Mouse (Mus musculus) cerebellum, adult 2 months (tissue): ENCODE results near the gene Cfh. TPM values are rescaled to one million over a fixed set of nuclear protein-coding genes. Genes with fewer than 3 reads are reported as not detected.
"Not testable (repeated sequence)": the region's sequence is repeated elsewhere in the genome, so short reads cannot be mapped to it uniquely, and the experiment has no call there.

Source experiments
- DNase-seq, 2 experiments: peaks; one replicate each; pipeline ENCODE4 v3.0.0; 2021
- H3K27ac ChIP-seq: fragments of 200-500 bp; 2 replicates; pipeline ENCODE4 v1.5.1; 2012; ENCODE audit warnings: low read length, control low read depth, inconsistent platforms; ENCODE audit not compliant: insufficient read depth
- H3K27me3 ChIP-seq: fragments of 200-500 bp; 2 replicates; pipeline ENCODE4 v1.6.1; 2012; ENCODE audit warnings: inconsistent platforms, mild to moderate bottlenecking, low read length, moderate library complexity; ENCODE audit not compliant: control insufficient read depth, insufficient read depth
- H3K4me1 ChIP-seq: fragments of 200-500 bp; 2 replicates; pipeline ENCODE4 v1.6.1; 2011; ENCODE audit warnings: low read length; ENCODE audit not compliant: control insufficient read depth, insufficient read depth
- H3K4me3 ChIP-seq: fragments of 200-500 bp; replicated peaks from 2 replicates; pipeline ENCODE3; 2011; ENCODE audit warnings: mild to moderate bottlenecking, low read depth, low read length, control low read depth; ENCODE audit not compliant: insufficient read depth
- CTCF ChIP-seq: fragments of 200-500 bp; IDR thresholded peaks from 2 replicates; pipeline ENCODE4 v1.5.1; 2011; ENCODE audit warnings: low read depth, mild to moderate bottlenecking, control low read depth, low read length, moderate library complexity, borderline replicate concordance; ENCODE audit not compliant: insufficient read depth
- POLR2A ChIP-seq: fragments of 200-500 bp; IDR thresholded peaks from 2 replicates; pipeline ENCODE4 v1.6.1; 2011; ENCODE audit warnings: low read length, control low read depth, borderline replicate concordance; ENCODE audit not compliant: insufficient read depth
- WGBS: fragments of 180-500 bp; shearing (Covaris S2); methylation state at CpG from one replicate; pipeline ENCODE4 v1.1.7; 2018; 5-methylcytosine and 5-hydroxymethylcytosine counted together
- polyA plus RNA-seq: library from polyadenylated mRNA; depleted of rRNA; stranded (reverse); fragments of >200 nt; gene quantifications from 2 replicates; pipeline ENCODE4 v1.2.3, GENCODE M21; 2012; rRNA removed

The Cfh gene
- 7.4 and 10.3 TPM in 2 replicates for polyA plus RNA-seq

DNA sequence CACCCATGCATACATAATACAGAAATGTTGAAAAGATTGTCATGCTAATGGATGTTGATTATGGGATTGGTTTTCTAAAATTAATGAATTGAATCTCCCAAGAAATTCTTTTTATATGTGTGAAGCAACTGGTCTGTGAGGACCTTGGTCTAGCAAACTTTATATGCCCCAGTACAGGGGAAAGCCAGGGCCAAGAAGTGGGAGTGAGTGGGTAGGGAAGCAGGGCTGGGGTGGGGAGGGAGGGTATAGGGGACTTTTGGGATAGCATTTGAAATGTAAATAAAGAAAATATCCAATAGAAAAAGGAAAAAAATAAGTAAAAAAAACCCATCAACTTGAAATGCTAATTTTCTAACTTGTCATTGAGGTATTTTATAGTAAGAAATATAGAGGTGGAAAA is at the start of gene Cfh:
Gene Cfh (minus strand): TSS at position 101 of the 400 bp plus-strand sequence.
- not testable (repeated sequence) for H3K27ac ChIP-seq, DNase-seq, H3K4me1 ChIP-seq, H3K27me3 ChIP-seq, H3K4me3 ChIP-seq

DNA sequence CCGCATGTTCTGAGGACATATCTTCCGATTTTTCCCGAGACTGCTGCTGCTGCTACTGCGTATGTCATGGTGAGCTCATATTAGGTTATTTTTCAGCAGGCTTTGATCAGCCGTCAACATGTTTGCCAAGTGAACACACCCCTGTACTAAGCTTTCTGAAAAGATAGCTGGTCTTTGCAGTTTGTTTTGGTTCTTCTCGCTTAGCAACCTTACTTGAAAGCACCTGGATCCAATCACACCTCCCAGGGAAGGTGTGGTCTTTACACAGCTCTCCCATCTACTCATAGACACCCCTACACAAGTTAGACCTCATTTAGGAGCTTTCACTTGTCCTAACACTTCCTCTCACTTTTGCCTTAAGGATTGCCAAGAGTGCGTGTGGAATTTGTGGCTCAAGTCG is 43.1 kb upstream of the Cfh start:
- no peak for DNase-seq
- WGBS = 21% methylated on average over 8 of the region's 8 CpGs
- Histone ChIP-seq H3K4me1 (no peaks in the 10 kb centered on the region), H3K27me3 (no peaks in the 10 kb centered on the region), H3K4me3 (no peak overlapping the region), H3K27ac (no peak overlapping the region)
- no peak for TF ChIP-seq POLR2A
- no peak for TF ChIP-seq CTCF

DNA sequence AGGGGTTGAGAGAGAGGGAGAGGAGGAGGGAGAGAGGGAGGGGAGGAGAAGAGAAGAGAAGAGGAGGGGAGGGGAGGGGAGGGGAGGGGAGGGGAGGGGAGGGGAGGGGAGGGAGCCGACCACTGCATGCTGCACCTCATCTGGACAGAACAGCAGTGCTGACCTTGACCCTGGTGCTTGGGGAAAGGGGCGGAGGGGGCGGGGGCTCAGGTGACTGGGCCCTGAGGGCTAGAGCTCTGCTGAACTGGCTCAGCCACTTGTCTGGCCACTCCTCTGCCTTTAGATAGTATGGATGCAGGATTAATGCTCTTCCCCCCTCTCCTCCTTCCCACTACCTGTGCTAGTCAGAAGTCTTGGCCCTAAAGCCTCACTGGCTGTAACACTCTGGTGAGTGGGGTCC is 41.7 kb upstream of the Cfh start:
- Histone ChIP-seq H3K4me1 (no peaks in the 10 kb centered on the region), H3K4me3 (no peak overlapping the region), H3K27ac (no peak overlapping the region), H3K27me3 (no peaks in the 10 kb centered on the region)
- 67% methylated on average over 3 of the region's 3 CpGs for WGBS
- TF ChIP-seq POLR2A (no peak), CTCF (no peak)
- no peak for DNase-seq

DNA sequence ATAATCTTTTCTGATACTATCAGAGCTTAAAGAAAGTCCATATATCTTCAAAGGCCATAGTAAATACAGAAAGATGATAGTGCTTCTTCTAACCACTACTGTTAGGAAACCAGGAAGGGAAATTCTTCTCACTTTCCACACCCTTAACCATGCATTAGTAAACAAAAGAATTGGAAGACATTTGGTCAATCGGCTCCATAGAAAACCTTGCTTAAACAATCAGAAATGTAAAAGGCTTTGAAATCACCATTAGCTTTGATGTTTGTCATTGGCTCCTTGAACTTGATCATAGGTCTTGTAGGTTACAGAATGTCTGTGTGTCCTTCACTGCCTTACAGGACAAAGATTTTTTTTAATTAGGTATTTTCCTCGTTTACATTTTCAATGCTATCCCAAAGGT is 21.8 kb upstream of the Cfh start:
- Histone ChIP-seq H3K27ac (no peak overlapping the region), H3K4me3 (no peak overlapping the region), H3K4me1 (no peaks in the 10 kb centered on the region), H3K27me3 (no peaks in the 10 kb centered on the region)
- TF ChIP-seq CTCF (no peak), POLR2A (no peak)
- DNase-seq = no peak
- WGBS = 72% methylated on average over 2 of the region's 2 CpGs

DNA sequence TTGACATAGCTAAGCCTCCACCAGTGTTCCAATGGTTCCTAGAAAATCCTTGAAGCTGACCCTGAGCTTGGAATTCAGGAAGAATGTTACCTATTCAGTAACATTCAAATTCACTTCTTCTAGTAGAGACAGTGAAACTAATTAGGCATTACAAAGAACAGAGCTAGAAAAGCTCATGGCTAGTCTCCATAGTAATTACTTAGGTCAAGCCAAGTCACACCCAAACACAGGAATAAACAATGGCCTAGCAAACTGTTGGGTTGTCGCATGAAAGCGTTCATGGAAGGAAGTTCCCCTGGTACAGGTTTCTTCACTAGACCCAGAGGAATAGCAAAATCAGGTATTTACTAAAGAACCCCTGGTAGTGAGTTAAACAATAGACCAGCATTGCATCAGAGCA is 4.9 kb upstream of the Cfh start:
- H3K4me3 ChIP-seq, H3K27me3 ChIP-seq, DNase-seq, H3K4me1 ChIP-seq, H3K27ac ChIP-seq: not testable (repeated sequence)
- WGBS = 79% methylated on average over 2 of the region's 2 CpGs

DNA sequence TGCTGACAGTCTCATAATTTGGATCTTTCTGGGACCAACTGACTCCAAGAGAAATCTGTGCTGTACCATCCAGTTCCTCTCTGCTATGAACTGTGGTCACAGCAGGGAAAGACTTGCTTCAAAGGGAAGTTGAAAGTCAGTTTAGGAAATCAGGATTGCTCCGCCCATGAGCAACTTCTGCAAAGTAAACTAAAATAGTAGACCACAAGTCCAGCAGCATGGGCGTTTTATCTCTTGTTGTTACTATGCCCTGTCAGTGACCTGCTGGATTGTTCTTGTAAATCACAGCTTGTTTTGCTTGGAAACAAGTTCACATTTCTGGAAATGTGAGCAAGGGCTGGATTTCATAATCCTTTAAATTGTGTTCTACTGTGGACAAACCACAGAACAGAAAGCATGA is 356 bp downstream of the Cfh start:
- DNase-seq = no peak

DNA sequence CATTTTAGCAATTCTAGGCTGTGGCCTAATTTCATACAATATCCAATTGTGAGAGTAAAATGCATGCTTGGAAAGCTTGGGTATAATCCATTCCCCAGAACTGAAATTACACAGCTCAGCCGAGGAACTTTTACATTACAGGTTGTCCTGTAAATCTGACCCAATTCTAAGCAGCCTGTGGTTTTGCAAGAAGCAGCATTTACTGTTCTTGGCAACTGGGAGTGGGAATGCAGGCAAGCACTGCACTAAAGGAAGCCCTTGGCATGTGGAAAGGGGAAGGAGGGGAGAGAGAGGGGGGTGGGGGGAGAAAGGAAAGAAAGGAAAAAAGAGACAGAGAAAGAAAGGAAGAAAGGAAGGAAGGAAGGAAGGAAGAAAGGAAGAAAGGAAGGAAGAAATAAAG is 3.4 kb downstream of the Cfh start:
- no peak for DNase-seq
- H3K4me3 ChIP-seq = no peak overlapping the region
- no peaks in the 10 kb centered on the region for H3K27me3 ChIP-seq
- WGBS = 24% methylated on average over 1 of the region's 1 CpGs
- H3K4me1 ChIP-seq = no peaks in the 10 kb centered on the region
- no peak overlapping the region for H3K27ac ChIP-seq
- TF ChIP-seq POLR2A = no peak
- no peak for TF ChIP-seq CTCF

More for the DNA sequence above, 356 bp downstream of the Cfh start:
- no peak overlapping the region for H3K4me3 ChIP-seq
- TF ChIP-seq POLR2A = no peak
- TF ChIP-seq CTCF = no peak
- no peak overlapping the region for H3K27ac ChIP-seq
- no peaks in the 10 kb centered on the region for H3K4me1 ChIP-seq
- H3K27me3 ChIP-seq = no peaks in the 10 kb centered on the region
- WGBS = 57% methylated on average over 2 of the region's 2 CpGs

DNA sequence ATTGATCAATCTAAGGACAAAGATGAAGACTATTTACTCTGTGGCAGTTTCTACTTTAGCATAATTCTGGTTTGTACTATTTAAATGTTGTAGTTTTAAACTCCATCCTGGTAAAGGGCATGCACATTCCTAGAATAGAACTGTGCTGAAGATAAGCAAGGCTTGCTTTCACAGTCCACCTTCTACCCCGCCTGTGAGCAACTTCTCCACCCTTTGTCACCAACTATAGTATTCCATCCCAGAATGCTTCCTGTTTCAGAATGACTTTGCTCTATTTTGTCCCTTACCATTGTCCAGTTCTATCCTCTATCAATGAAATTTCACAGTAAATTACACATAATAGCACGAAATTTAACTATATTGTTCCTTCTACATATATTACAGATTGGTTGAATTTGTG is 8.1 kb downstream of the Cfh start:
- H3K27me3 ChIP-seq = no peaks in the 10 kb centered on the region
- no peak for TF ChIP-seq POLR2A
- no peak for TF ChIP-seq CTCF
- H3K27ac ChIP-seq = no peak overlapping the region
- no peaks in the 10 kb centered on the region for H3K4me1 ChIP-seq
- 57% methylated on average over 2 of the region's 2 CpGs for WGBS
- H3K4me3 ChIP-seq = no peak overlapping the region
- no peak for DNase-seq

DNA sequence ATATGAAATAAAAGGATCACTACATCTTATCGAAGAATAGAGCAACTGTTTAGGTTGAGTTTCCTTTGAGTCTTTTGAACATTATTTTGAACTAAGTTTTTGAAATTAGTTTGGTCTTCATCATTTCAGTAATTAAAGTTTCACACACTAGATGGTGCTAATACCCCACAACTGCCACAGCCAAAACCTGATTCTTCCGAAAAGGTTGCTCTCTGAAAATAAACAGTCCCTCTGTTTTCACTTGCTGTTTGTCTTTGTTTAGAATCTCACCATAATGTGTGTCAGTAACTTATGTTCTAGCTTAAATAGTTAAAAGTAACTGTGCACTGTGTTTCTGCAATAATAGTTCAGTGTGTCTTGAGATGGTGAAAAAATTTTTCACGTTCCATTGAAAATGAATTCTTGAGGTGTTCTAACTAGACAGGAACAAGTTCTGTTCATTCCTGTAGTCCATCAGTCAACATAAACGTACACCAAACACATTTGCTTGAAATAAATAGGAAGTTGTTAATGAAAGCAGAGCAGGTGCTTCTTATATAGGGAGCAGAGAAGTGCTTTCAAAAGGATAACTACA is 11.9 kb downstream of the Cfh start:
- DNase-seq = no peak

More for the DNA sequence above, 11.9 kb downstream of the Cfh start:
- TF ChIP-seq CTCF = no peak; the same call in 1 of the 2 replicates
- no peaks in the 10 kb centered on the region for H3K27me3 ChIP-seq
- H3K4me3 ChIP-seq = no peak overlapping the region
- no peak overlapping the region for H3K27ac ChIP-seq
- H3K4me1 ChIP-seq = no peaks in the 10 kb centered on the region
- 34% methylated on average over 4 of the region's 4 CpGs for WGBS
